Mouse (Mus musculus) forebrain, embryonic 10.5 days (tissue): ENCODE results near the gene Olfr556. TPM values are rescaled to one million over a fixed set of nuclear protein-coding genes. Genes with fewer than 3 reads are reported as not detected.
A peak's percentile ranks its signal among the peaks of the same experiment; 100 is the strongest.
"Not testable (repeated sequence)": the region's sequence is repeated elsewhere in the genome, so short reads cannot be mapped to it uniquely, and the experiment has no call there.

Experiments
- DNase-seq: peaks from one replicate; pipeline ENCODE4 v3.0.0-alpha.2; 2017; ENCODE audit warnings: low spot score; ENCODE audit errors: extremely low spot score
- H3K27ac ChIP-seq: fragments of 300-500 bp; sonication (generic); 2 replicates; pipeline ENCODE4 v1.5.1; 2016; ENCODE audit warnings: mild to moderate bottlenecking
- H3K27me3 ChIP-seq: fragments of 300-500 bp; sonication (generic); 2 replicates; pipeline ENCODE4 v1.6.1; 2016; ENCODE audit warnings: mild to moderate bottlenecking; ENCODE audit not compliant: poor library complexity, severe bottlenecking
- H3K36me3 ChIP-seq: fragments of 300-500 bp; sonication (generic); replicated peaks from 2 replicates; pipeline ENCODE4 v1.6.1; 2016; ENCODE audit warnings: mild to moderate bottlenecking, moderate library complexity
- H3K4me1 ChIP-seq: fragments of 300-500 bp; sonication (generic); 2 replicates; pipeline ENCODE4 v1.6.1; 2016
- H3K4me3 ChIP-seq: fragments of 300-500 bp; sonication (generic); 2 replicates; pipeline ENCODE4 v1.5.1; 2016; ENCODE audit warnings: mild to moderate bottlenecking, moderate library complexity
- H3K9me3 ChIP-seq: fragments of 300-500 bp; sonication (generic); 2 replicates; pipeline ENCODE4 v1.6.1; 2016; ENCODE audit warnings: mild to moderate bottlenecking, moderate library complexity
- WGBS: fragments of 180-500 bp; shearing (Covaris S2); methylation state at CpG from one replicate; pipeline ENCODE4 v1.1.7; 2016; 5-methylcytosine and 5-hydroxymethylcytosine counted together
- polyA plus RNA-seq: library from polyadenylated mRNA; unstranded; fragments of >200 nt; fragmentation: Nextera tagmentation; extraction: Ambion mirVana; gene quantifications from 2 replicates; pipeline ENCODE4 v1.2.1, GENCODE M21; 2016

Olfr556 gene
- polyA plus RNA-seq = not detected in 2 replicates

DNA sequence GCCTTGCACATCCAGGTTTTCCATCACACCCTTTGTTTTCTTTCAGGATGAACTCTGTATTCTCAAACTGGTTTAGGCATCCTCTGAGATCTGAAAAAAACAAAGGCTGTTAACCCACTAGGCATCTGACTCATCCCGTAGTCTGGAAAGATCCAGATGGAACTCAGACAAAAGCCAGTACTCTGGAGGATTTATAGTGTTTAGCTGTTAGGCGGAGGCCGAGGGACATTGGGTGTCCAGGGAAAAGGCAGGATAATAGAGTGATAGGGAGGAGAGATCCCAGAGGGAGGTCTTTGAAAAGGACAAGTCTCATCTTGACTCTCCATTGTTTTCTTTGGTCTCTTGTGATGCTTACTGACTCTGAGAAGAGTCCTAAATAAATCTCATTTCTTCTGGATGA is at the start of gene Olfr556:
Olfr556 (plus strand) TSS at position 301 of the 400 bp plus-strand sequence.
- WGBS = 59% methylated on average over 3 of the region's 3 CpGs
- no peaks in the 10 kb centered on the region for H3K27me3 ChIP-seq

DNA sequence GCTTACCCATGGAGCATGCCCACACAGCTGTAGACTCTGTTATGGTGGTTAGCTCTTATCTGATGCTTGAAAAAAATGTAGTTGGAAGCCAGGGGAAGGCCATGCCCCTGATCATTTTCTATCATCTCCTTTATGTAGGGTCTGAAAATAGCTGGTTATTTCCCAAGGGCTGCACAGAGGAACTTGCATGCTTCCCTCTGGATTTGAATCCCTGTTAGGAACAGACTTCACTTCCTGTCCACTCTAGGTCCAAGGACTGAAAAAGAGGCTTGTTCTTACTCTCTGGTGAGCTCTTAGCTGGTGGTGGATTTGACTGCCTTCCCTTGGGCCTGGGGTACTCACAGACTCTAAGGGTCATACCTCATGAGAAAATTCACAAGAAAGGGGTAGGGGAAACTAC is 46.6 kb upstream of the Olfr556 start, which contains the start of gene Olfr553:
Olfr553 (minus strand) TSS at position 101 of the 400 bp plus-strand sequence.
- no peaks in the 10 kb centered on the region for H3K36me3 ChIP-seq
- no peaks in the 10 kb centered on the region for H3K9me3 ChIP-seq
- H3K4me3 ChIP-seq = no peak within 1 kb of the TSS
- no peak for DNase-seq
- no peaks in the 10 kb centered on the region for H3K4me1 ChIP-seq
- H3K27me3 ChIP-seq = no peaks in the 10 kb centered on the region
- no peak within 1 kb of the TSS for H3K27ac ChIP-seq

More for the DNA sequence above, at the start of gene Olfr556:
- no peaks in the 10 kb centered on the region for H3K36me3 ChIP-seq
- no peak within 1 kb of the TSS for H3K27ac ChIP-seq
- DNase-seq = no peak
- H3K4me3 ChIP-seq = no peak within 1 kb of the TSS
- no peaks in the 10 kb centered on the region for H3K9me3 ChIP-seq
- H3K4me1 ChIP-seq = no peaks in the 10 kb centered on the region

DNA sequence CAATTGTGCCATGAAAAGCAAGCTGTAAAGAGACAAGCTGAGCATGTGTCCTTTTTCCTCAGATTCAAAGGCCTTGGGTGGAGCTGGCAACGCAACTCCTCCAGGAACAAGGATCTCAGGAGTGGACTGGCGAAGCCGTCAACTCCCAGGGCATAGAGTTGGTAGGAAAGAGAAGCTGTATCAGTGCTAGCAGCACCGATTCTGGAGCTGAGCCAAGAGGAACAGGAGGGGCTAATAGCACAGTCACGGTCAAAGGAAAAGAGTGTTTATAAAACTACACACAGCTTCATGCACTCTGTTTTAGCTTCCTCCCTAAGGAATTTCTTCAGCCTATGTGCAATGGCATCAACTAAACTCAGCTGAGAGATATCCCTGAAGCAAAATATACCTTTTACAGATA is 45.1 kb upstream of the Olfr556 start:
- H3K27ac ChIP-seq = no peak overlapping the region
- DNase-seq = no peak
- H3K9me3 ChIP-seq = no peaks in the 10 kb centered on the region
- H3K4me1 ChIP-seq = no peaks in the 10 kb centered on the region
- H3K27me3 ChIP-seq = no peaks in the 10 kb centered on the region
- H3K4me3 ChIP-seq = no peak overlapping the region
- 86% methylated on average over 5 of the region's 5 CpGs for WGBS
- H3K36me3 ChIP-seq = no peaks in the 10 kb centered on the region

DNA sequence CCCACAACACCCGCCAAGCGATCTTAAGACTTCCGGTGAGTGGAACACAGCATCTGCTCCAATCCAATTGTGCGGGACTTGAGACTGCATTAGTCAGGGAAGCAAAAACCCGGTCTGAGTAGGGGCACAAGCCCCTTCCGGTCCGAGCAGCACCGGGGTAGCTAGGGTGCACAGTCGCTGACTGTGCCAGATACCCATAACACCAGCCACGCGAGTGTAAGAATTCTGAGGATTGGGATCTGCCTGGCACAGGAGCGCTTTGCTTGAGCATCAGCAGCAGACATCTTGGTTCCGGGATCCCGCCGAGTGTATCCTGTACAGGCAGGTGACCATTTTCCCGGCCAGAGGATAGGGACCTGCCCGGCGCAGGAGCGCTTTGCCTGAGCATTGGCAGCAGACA is 44.3 kb upstream of the Olfr556 start:
- not testable (repeated sequence) for H3K36me3 ChIP-seq, DNase-seq, H3K27me3 ChIP-seq, H3K4me3 ChIP-seq, H3K9me3 ChIP-seq, H3K27ac ChIP-seq, H3K4me1 ChIP-seq
- 92% methylated on average over 19 of the region's 19 CpGs for WGBS

DNA sequence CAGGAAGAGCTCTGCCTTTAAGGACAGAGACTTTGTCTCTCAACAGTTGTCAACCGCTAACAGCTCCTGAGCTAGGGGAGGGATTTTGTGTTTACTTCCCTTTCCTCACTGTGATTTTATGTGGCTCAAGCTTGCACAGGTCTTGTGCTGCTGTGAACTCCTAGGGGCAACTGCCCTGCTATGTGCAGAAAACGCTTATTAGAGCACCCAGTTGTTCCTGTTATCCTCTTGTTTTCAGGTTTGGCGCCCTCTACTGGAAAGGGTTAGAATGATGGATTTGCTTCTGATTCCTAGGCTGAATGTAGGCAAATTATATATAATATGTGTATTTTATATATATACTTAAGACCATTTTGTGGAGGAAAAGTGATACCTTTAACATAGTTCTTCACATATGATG is 28.0 kb upstream of the Olfr556 start:
- no peak for DNase-seq
- no peaks in the 10 kb centered on the region for H3K36me3 ChIP-seq
- no peaks in the 10 kb centered on the region for H3K27me3 ChIP-seq
- no peak overlapping the region for H3K4me3 ChIP-seq
- WGBS = 35% methylated on average over 3 of the region's 3 CpGs
- no peak overlapping the region for H3K27ac ChIP-seq
- no peaks in the 10 kb centered on the region for H3K9me3 ChIP-seq
- no peaks in the 10 kb centered on the region for H3K4me1 ChIP-seq

DNA sequence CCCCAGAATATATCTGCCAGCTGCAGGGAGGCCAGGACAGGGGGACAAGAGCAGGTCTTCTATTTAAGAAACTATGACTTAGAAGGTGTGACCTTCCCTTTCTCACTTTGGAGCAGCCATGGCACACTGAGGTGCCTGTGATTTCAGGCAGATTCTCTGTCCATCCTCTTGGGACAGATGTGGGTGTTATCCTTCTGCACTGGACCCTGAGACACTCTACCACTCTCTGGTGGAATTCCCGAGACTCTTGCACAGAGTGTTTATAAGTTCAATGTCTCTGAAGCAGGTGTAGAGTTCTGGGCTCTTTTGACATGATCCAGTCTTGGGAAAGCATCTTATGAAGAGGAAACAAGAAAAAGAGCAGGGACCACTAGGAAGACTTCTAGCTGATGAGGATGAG is 26.6 kb upstream of the Olfr556 start, which contains the start of gene Olfr554:
Olfr554 (plus strand) TSS at position 301 of the 400 bp plus-strand sequence.
- no peaks in the 10 kb centered on the region for H3K27me3 ChIP-seq
- H3K4me3 ChIP-seq = no peak within 1 kb of the TSS
- no peak for DNase-seq
- no peaks in the 10 kb centered on the region for H3K9me3 ChIP-seq
- H3K4me1 ChIP-seq = no peaks in the 10 kb centered on the region
- 87% methylated on average over 1 of the region's 1 CpGs for WGBS
- H3K27ac ChIP-seq = no peak within 1 kb of the TSS
- H3K36me3 ChIP-seq = no peaks in the 10 kb centered on the region

DNA sequence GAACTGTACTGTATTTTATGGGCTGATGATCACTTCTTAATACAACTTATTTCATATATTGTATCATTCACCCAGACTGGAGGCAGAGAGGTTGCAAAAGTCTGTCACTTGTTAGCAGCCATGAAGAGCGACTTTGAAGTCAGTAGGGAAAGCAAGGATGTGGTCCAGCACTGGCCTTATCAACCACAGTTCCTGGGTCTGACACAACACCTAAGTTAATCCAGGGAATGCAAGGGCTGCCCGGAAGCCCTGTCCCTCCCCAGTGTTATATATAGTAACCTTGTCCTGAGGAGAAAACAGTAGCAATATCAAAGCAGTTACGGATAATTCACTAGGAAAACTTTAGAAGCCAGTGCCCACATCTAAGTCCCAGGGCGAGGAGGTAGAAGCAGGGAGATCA is 19.8 kb upstream of the Olfr556 start:
- not testable (repeated sequence) for DNase-seq

DNA sequence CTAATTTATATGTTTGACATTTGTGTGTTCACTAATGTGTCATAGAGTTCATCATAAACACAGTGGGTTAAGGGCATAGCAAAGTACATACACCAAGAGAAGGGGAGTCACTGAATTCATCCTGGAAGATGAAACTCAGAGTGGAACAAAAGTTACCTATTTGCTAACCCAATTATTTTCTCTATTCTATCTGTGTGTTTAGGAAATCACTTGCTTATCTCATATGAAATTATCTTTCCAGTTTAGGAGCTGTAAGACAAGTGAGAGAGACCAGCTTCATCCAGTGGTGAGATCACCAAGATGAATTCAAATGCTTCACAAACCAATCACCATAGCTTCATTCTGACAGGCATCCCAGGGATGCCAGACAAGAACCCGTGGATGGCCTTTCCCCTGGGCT is 6.2 kb upstream of the Olfr556 start, which contains the start of gene Olfr555:
Olfr555 (plus strand) TSS at position 301 of the 400 bp plus-strand sequence.
- 73% methylated on average over 1 of the region's 1 CpGs for WGBS
- Histone ChIP-seq H3K27ac (no peak within 1 kb of the TSS), H3K36me3 (no peaks in the 10 kb centered on the region), H3K27me3 (no peaks in the 10 kb centered on the region), H3K4me3 (no peak within 1 kb of the TSS), H3K4me1 (no peaks in the 10 kb centered on the region), H3K9me3 (no peaks in the 10 kb centered on the region)
- DNase-seq = no peak

More for the DNA sequence above, 19.8 kb upstream of the Olfr556 start:
- not testable (repeated sequence) for H3K4me1 ChIP-seq, H3K27me3 ChIP-seq, H3K27ac ChIP-seq, H3K4me3 ChIP-seq, H3K9me3 ChIP-seq, H3K36me3 ChIP-seq
- 94% methylated on average over 4 of the region's 4 CpGs for WGBS

DNA sequence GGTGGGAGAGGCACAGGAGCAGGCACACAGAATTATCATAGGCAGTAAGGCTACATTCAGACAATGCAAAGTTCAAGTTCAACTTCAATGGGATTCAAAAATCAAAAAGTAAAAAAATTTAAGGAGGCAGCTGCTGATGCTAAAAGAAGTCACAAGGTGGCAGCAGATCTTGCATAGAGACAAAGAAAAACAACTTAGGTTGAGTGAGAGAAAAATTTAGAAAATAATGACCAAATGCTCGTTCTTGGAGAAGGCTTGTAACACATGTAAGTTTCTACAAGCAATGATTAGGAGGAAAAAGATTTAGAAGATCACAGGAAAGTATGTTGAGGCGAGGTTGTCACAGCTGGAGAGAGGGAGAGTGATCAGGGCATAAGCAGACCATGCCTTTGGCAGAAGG is 679 bp downstream of the Olfr556 start:
- H3K4me1 ChIP-seq = no peaks in the 10 kb centered on the region
- WGBS = 60% methylated on average over 2 of the region's 2 CpGs
- no peak overlapping the region for H3K4me3 ChIP-seq
- no peak overlapping the region for H3K27ac ChIP-seq
- DNase-seq = no peak
- H3K36me3 ChIP-seq = no peaks in the 10 kb centered on the region
- H3K9me3 ChIP-seq = no peaks in the 10 kb centered on the region
- H3K27me3 ChIP-seq = no peaks in the 10 kb centered on the region

DNA sequence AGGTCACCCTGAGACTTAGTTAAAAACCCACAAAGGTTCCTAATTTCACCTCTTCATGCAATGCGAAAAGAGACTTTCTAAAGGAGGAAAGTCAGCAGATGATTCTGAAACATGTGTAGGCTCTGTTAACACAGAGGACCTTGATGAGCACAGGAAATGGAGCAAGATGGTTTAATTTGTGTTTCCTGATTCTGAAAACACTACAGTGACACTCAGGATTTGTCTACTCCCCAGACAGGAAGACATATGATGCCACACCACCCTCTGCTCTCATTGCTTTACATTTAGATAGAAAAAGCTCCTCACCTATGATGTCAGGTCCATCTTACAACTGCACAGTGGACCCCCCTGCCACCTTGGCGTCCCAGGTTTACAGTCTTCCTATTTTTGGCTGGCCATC is 11.5 kb downstream of the Olfr556 start:
- H3K4me3 ChIP-seq = no peak overlapping the region
- 87% methylated on average over 2 of the region's 2 CpGs for WGBS

DNA sequence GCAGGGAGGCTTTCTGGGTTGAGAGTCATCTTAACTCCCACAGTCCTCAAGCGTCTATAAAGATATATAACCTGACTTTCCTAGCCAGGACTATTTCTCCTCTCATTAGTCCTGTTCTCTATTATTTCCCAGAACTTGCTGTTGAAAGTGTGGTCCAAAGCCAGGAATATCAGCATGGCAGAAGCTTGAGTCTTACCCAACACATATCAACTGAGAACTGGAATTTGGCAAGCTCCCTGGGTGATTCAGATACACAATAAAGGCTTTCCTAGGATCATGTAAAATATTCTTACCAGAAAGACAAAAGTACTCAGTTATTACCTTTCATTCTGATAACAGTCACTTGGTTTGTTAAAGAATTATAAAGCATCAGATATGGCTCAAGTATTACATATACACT is 17.2 kb downstream of the Olfr556 start:
- Histone ChIP-seq H3K36me3 (peaks cover 13% of the 10 kb centered on the region), H3K27me3 (no peaks in the 10 kb centered on the region), H3K4me1 (peaks cover 7% of the 10 kb centered on the region; the same call in 1 of the 2 replicates), H3K4me3 (no peak overlapping the region), H3K9me3 (no peaks in the 10 kb centered on the region), H3K27ac (no peak overlapping the region)
- no peak for DNase-seq
- WGBS = 90% methylated on average over 1 of the region's 1 CpGs

More for the DNA sequence above, 11.5 kb downstream of the Olfr556 start:
- Histone ChIP-seq H3K9me3 (no peaks in the 10 kb centered on the region), H3K36me3 (0 out of 2 replicates have a peak, but pooled peaks cover 5% of the 10 kb centered on the region), H3K27ac (no peak overlapping the region), H3K4me1 (no peaks in the 10 kb centered on the region), H3K27me3 (no peaks in the 10 kb centered on the region)
- DNase-seq = no peak

DNA sequence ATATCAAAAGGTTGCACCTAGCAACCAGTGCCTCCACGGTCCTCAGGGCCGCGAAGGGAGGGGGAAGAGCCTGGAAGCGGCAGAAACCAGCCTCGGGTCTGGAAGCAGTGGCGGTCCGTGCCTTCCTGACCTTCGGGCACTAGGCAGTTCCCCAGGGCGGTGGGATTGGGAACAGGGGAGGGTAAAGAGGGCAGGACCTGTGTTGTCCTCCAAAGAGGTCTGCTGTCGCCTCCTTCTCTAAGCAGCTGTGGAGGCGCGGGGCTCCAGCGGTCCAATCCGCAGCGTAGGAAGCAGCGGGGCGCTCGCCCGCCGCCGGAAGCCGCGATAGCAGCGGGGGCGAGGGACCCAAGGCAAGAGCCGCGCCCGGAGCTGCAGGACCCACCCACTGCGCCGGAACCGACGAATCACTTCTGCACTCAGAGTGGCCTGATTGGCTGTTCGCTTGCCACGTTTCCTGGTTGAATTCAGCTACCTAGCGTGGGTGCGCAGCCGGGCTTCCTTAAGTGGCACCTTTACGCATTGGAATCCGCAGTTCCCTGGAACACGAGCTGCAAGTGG is 22.3 kb downstream of the Olfr556 start, which contains the start of gene Trim68:
Trim68 (minus strand) TSS at position 384 of the 558 bp plus-strand sequence.
- Histone ChIP-seq H3K27me3 (no peaks in the 10 kb centered on the region), H3K4me3 (peak within 1 kb of the TSS; percentile 58), H3K4me1 (peaks cover 13% of the 10 kb centered on the region; the same call in 1 of the 2 replicates), H3K36me3 (peaks cover 5% of the 10 kb centered on the region), H3K27ac (peak within 1 kb of the TSS; percentile 86), H3K9me3 (no peaks in the 10 kb centered on the region)
- WGBS = under 1% methylated on average over 40 of the region's 40 CpGs
- peak; percentile 89 for DNase-seq

DNA sequence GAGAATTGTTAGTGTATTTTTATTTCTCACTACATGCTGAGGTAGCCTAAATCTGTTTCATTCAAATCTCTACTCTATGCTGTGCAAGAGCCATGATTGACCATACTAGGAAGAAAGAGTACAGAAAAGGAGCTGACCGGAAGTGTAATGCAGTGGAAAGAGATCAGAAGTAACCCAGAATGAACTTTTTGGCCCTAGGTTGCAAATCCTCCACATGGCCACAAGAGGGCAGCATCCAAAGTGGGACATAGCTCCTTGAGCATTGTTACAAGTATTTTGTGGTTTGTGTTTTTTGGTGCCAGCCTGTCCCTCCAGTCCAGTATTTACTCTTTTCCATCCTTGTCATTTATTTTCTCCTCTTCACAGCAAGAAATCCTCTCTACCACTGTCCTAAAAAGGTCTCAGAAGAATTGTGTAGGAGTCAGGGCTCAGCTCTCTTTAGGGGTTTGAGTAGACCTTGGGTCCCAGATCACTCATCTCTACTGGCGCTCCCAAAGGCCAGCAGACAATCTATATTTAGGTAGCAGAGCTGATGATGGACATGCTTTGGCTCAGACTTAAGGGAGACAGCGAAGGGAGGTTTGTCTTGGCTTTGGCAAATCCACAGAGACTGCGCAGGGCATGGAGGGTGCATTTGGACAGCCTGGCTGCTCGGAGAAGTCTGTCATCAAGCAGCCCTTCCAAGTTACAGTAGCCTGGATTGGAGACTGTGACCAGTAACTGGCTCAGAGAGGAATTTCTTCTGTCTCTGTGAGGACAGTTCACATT is 30.8 kb downstream of the Olfr556 start, which contains the start of gene Olfr557:
Olfr557 (plus strand) TSS at position 553 of the 768 bp plus-strand sequence.
- Histone ChIP-seq H3K27me3 (no peaks in the 10 kb centered on the region), H3K4me3 (no peak within 1 kb of the TSS), H3K36me3 (no peaks in the 10 kb centered on the region), H3K27ac (no peak within 1 kb of the TSS), H3K9me3 (no peaks in the 10 kb centered on the region), H3K4me1 (no peaks in the 10 kb centered on the region)
- 84% methylated on average over 5 of the region's 5 CpGs for WGBS
- DNase-seq = peak; percentile 25
